Mouse (Mus musculus) cerebellum, postnatal 10 days (tissue): ENCODE results near the gene Otos.

ENCODE experiments used
- DNase-seq, 2 experiments: peaks; one replicate each; pipeline ENCODE4 v3.0.0; 2021; ENCODE audit warnings: mixed read lengths in 2 of 2

Otos gene

DNA sequence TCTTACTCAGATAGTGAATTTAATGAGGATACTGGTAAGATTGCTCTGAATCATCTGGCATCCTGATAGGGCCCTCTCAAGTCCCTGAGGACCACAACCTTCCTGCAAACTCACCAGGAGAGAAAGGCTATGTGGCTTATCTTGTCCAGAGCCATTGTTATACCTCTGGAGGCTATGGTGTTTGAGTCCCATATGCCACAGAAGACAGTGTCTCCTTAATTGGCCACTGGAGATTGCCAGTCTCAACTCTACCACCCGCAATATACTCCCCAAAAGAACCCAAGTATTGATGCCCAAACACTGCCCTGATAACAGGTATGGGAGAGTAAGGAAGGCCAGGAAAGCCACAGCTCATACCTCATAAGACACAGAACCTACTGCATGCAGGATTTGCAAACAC is 43.2 kb downstream of the Otos start, which contains the start of gene Olfr1410:
Gene Olfr1410 (plus strand): TSS at position 301 of the 400 bp plus-strand sequence.
- DNase-seq = no peak

DNA sequence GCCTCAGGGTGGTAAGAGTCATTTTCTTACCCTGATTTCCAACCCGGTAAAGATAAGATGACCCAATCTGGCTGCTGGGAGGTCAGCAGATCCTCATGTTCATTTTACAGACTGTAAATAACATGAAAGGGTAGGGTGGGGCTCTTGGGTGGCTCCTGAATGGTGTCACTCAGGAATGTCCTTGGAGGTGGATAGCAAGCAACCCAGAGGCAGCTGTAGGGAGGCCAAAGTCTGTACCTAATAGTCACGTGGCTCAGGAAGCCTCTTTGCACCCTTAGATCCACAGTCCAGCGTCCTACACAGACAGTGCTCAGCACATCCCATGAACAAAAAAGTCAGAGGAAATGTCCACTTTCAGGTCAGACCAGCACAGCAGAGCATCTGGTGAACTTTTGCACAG is 52.6 kb downstream of the Otos start:
- DNase-seq = no peak
